Mouse (Mus musculus) G1E (cell line): ENCODE measurements around the gene Irs3. TPM values are rescaled to one million over a fixed set of nuclear protein-coding genes. Genes with fewer than 3 reads are reported as not detected.
"Not testable (repeated sequence)": the region's sequence is repeated elsewhere in the genome, so short reads cannot be mapped to it uniquely, and the experiment has no call there.

Source experiments
- ATAC-seq: 2 replicates; pipeline ENCODE4 v1.8.0; 2016; ENCODE audit warnings: mild to moderate bottlenecking; ENCODE audit not compliant: insufficient number of reproducible peaks, poor library complexity, low FRiP score, severe bottlenecking; ENCODE audit errors: extremely low read depth
- DNase-seq: peaks from one replicate; pipeline ENCODE4 v3.0.0; 2012; ENCODE audit warnings: low spot score
- H3K27me3 ChIP-seq: 2 replicates; pipeline ENCODE4 v1.6.1; 2012; ENCODE audit warnings: mild to moderate bottlenecking, low read length, inconsistent platforms; ENCODE audit not compliant: insufficient read depth
- H3K36me3 ChIP-seq: replicated peaks from 2 replicates; pipeline ENCODE3; 2012; ENCODE audit warnings: mild to moderate bottlenecking, inconsistent platforms
- H3K4me1 ChIP-seq: 2 replicates; pipeline ENCODE4 v1.6.1; 2012; ENCODE audit warnings: low read depth, low read length, inconsistent platforms, mixed read lengths; ENCODE audit not compliant: insufficient read depth
- H3K4me3 ChIP-seq: 2 replicates; pipeline ENCODE4 v1.5.1; 2012; ENCODE audit warnings: low read depth, mild to moderate bottlenecking, inconsistent platforms, low read length, moderate library complexity, mixed read lengths
- H3K9me3 ChIP-seq: replicated peaks from 2 replicates; pipeline ENCODE4 v1.6.1; 2012; ENCODE audit warnings: inconsistent platforms
- CTCF ChIP-seq: IDR thresholded peaks from 2 replicates; pipeline ENCODE4 v1.5.1; 2012; ENCODE audit warnings: low read depth, low read length, inconsistent platforms, mixed read lengths
- GATA1 ChIP-seq: IDR thresholded peaks from 2 replicates; pipeline ENCODE4 v1.6.1; 2012; ENCODE audit warnings: borderline replicate concordance, low read length, inconsistent platforms, mixed read lengths
- GATA2 ChIP-seq: IDR thresholded peaks from 2 replicates; pipeline ENCODE4 v1.6.1; 2012; ENCODE audit warnings: low read depth, low read length, inconsistent platforms, borderline replicate concordance
- POLR2AphosphoS5 ChIP-seq: IDR thresholded peaks from 2 replicates; pipeline ENCODE4 v1.6.1; 2012; ENCODE audit warnings: low read depth, low read length, inconsistent platforms; ENCODE audit not compliant: insufficient replicate concordance
- TAL1 ChIP-seq: conservative IDR thresholded peaks from 2 replicates; pipeline ENCODE4 v1.6.1; 2012; ENCODE audit warnings: low read depth, low read length, inconsistent platforms, mixed read lengths
- polyA plus RNA-seq: library from polyadenylated mRNA; stranded (reverse); fragments of >175 nt; gene quantifications from 2 replicates; pipeline ENCODE4 v1.2.3, GENCODE M21; 2012
- total RNA-seq, 2 experiments: library from RNA; stranded (forward) in 1 of 2; stranded (reverse) in 1 of 2; fragments of 200-1000 nt in 1 of 2; fragments of >200 nt in 1 of 2; fragmentation: Nextera tagmentation in 1 of 2; gene quantifications; 2 replicates each; pipeline ENCODE4 v1.2.3; 2014 to 2017

The Irs3 gene
- total and polyA plus RNA-seq, 3 experiments = 0.11 TPM; not detected in 2

DNA sequence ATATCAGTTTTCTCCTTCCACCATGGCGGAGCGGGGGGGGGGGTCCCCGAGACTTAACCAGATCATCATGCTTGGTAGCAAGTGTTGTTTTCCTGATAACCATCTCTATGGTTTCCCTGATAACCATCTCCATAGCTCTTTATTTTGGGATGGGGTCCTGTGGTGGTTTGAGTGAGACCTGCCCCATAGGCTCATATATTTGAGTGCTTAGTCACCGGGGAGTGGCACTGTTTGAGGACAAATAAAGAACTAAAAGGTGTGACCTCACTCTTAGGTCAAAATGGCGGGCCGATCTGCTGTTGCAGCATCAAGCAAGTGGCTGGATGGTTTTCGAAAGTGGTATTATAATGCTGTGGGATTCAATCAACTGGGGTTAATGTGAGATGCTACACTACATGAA, 30.2 kb downstream of the Irs3 start:
- ATAC-seq = no peak
- no peaks in the 10 kb centered on the region for H3K36me3 ChIP-seq
- TF ChIP-seq GATA2 (no peak), TAL1 (no peak), CTCF (no peak), POLR2AphosphoS5 (no peak), GATA1 (no peak)
- no peak for DNase-seq
- H3K27me3 ChIP-seq = peaks cover 64% of the 10 kb centered on the region
- H3K9me3 ChIP-seq = no peaks in the 10 kb centered on the region
- H3K4me1 ChIP-seq = peaks cover 42% of the 10 kb centered on the region
- H3K4me3 ChIP-seq = no peak overlapping the region

DNA sequence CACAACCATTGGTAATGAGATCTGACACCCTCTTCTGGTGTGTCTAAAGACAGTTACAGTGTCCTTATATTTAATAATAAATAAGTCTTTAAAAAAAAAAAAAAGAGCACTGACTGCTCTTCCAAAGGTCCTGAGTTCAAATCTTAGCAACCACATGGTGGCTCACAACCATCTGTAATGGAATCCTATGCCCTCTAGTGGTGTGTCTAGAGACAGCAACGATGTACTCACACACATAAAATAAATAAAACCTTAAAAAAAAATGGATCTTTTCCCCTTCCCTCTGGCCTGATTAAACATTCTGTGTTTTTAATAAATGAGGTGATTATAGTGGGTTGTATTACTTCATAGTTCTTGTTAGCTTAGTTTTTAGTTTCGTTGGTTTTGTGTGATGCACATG, 30.6 kb downstream of the Irs3 start:
- not testable (repeated sequence) for H3K4me3 ChIP-seq, H3K36me3 ChIP-seq, ATAC-seq, H3K9me3 ChIP-seq, DNase-seq
- peaks cover 64% of the 10 kb centered on the region for H3K27me3 ChIP-seq
- H3K4me1 ChIP-seq = peaks cover 46% of the 10 kb centered on the region

DNA sequence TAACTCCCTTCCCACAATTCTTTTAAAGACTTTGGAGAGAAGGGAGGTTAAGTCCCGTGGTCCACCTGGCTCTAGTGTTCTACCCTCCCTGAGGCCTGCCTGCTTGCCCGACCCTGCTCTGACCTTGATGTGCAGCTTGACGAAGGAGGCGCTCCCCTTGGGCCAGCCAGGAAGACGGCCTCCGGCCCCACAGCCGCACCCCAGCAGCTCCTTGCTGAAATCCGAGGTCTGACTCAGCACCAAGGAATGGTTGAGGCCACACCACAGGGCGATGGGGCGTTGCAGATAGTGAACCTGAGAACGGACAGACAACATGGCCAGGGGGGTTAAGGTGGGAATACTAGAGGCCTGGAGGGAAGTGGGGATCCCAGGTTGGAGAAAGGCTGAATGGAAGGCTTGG, 32.0 kb downstream of the Irs3 start, which contains the start of gene Pcolce:
TSS of gene Pcolce (minus strand) at position 235 of the 400 bp plus-strand sequence.
- Histone ChIP-seq H3K27me3 (peaks cover 57% of the 10 kb centered on the region), H3K4me1 (peaks cover 46% of the 10 kb centered on the region), H3K9me3 (no peaks in the 10 kb centered on the region), H3K4me3 (no peak within 1 kb of the TSS; the same call in 1 of the 2 replicates), H3K36me3 (peaks cover 5% of the 10 kb centered on the region)
- ATAC-seq (no peak; the same call in 1 of the 2 replicates), DNase-seq (no peak)
- no peak for TF ChIP-seq GATA1
- TF ChIP-seq TAL1 = no peak
- no peak for TF ChIP-seq POLR2AphosphoS5
- TF ChIP-seq CTCF = no peak
- no peak for TF ChIP-seq GATA2

DNA sequence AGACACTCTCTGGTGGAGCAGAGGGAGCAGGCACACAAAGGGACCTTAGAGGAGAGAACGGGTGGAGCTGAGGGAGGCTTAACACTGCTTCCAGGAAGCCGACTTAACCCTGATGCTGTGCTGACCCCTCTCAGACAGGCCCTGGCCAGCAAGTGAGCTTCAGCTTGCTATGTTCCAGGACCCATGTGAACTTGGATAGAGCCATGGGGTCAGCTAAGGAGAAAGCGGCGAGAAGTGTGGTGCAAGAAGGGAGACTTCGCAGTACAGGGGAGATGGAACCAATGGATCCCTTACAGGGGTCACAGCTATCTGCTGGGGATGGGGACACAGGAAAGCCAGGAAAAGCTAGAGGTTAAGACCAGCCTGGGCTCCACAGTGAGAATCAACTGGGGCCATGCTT, 32.4 kb downstream of the Irs3 start:
- H3K36me3 ChIP-seq = peaks cover 5% of the 10 kb centered on the region
- H3K4me3 ChIP-seq = no peak overlapping the region
- H3K27me3 ChIP-seq = peaks cover 52% of the 10 kb centered on the region
- ATAC-seq = no peak
- H3K9me3 ChIP-seq = no peaks in the 10 kb centered on the region
- H3K4me1 ChIP-seq = peaks cover 41% of the 10 kb centered on the region
- no peak for DNase-seq
- TF ChIP-seq POLR2AphosphoS5 = no peak
- TF ChIP-seq CTCF = no peak
- TF ChIP-seq GATA2 = no peak
- TF ChIP-seq TAL1 = no peak
- no peak for TF ChIP-seq GATA1

DNA sequence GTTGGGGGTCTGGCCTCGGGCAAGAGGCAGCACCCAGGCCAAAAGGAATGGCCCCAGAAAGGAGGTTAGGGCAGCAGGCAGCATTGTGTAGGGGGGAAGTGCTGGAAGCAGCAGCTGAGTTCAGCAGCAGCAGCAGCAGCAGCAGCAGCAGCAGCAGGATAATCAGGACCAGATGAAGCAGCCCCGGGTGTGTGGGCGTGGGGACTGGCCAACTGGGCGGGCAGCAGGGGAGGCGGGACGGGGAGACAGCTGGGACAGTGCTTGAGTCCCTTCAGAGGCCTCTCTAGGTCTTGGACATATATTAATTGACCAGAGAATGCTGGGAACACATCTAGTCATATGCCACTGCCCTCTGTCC, 34.3 kb downstream of the Irs3 start:
- H3K4me3 ChIP-seq = no peak overlapping the region
- H3K36me3 ChIP-seq = peaks cover 20% of the 10 kb centered on the region
- peaks cover 40% of the 10 kb centered on the region for H3K4me1 ChIP-seq
- no peak for TF ChIP-seq CTCF
- no peak for TF ChIP-seq TAL1
- TF ChIP-seq GATA2 = no peak
- no peak for TF ChIP-seq POLR2AphosphoS5
- TF ChIP-seq GATA1 = no peak
- H3K9me3 ChIP-seq = no peaks in the 10 kb centered on the region
- ATAC-seq = no peak
- peaks cover 41% of the 10 kb centered on the region for H3K27me3 ChIP-seq
- no peak for DNase-seq

DNA sequence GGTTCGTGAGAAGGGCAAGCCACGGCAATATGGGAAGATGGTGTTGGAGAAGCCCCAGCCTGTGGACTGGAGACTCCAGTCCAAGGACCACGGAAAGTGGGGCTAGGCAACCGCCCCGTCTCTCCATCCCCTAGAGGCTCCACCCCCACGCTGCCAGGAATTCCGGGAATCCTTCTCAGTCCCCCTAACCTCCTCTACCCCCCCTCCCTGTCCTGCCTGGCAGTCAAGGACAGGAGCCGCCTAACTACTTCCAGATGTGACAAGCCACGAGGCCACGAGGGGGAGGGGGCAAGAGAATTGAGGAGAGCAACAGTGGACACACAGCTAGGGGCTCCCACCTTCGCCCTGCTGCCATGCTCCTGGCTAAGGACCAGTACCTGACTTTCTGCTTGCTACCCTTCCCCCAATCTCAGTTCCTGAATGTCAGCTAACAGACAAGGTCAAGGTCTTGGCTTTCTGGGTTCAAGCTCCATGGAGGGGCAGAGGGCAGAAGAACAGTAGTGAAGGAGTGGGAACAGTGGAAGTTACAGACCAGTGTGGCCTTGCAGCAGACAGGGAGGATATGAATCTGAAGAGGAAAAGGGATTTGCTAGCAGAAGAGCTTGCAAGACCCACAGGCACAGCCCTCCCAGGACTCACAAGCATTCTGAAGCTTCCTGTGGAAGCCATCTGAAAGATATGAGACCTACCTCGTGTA, 34.8 kb downstream of the Irs3 start:
- Histone ChIP-seq H3K4me3 (no peak overlapping the region), H3K27me3 (peaks cover 39% of the 10 kb centered on the region), H3K4me1 (peaks cover 44% of the 10 kb centered on the region), H3K36me3 (peaks cover 25% of the 10 kb centered on the region), H3K9me3 (no peaks in the 10 kb centered on the region)
- TF ChIP-seq TAL1 (no peak), GATA2 (no peak), GATA1 (no peak), POLR2AphosphoS5 (no peak), CTCF (no peak)
- DNase-seq (no peak), ATAC-seq (no peak)

DNA sequence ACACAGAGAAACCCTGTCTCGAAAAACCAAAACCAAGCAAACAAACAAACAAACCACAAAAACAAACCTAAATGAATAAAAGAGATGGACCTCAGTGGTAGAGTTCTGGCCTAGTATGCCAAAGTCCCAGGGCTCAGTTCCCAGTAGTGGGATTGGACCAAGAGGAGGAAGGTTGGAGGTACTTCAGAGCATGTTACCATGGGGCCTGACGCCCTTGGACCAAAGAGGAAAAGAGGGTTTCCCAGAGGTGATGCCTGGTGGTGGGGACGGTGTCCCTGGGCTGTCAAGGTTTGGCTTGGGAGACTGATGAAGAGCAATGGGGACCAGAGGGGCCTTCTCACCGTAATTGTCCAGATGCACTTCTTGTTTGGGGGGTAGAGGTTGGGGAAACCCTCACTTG, 35.5 kb downstream of the Irs3 start:
- Histone ChIP-seq H3K9me3 (no peaks in the 10 kb centered on the region), H3K4me1 (peaks cover 50% of the 10 kb centered on the region), H3K36me3 (peaks cover 31% of the 10 kb centered on the region), H3K27me3 (peaks cover 39% of the 10 kb centered on the region), H3K4me3 (no peak overlapping the region)
- no peak for TF ChIP-seq TAL1
- no peak for TF ChIP-seq GATA2
- no peak for TF ChIP-seq CTCF
- TF ChIP-seq GATA1 = no peak
- no peak for TF ChIP-seq POLR2AphosphoS5
- no peak for ATAC-seq
- no peak for DNase-seq
